Mouse (Mus musculus): ENCODE data around the gene D330020A13Rik.

DNA sequence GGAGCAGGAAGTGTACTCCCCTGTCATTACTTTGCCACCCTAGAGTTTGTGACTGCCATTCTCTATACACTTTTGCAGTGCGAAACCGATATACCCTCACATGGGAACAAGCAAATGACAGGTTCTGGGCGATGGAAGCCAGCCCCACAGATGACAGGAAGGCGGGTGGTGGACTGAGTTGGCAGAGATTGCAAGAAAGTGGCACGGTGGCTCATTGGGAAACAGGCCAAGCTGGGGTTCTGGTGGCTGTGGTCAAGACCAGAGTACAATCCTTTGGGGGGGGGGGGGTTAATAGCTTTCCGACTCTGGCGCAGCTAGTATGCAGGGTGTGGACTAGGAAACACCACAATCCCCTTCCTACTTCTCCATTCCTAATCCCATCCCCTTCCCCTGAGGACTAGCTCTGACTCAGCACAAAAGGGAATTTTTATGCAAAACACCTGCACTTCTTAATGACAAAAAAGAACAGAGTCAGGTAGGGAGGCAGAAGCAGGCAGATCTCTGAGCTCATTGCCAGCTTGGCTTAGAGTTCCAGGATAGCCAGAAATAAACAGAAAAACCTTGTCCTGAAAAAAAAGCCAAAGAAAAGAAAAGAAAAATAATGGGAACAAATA lies 2.7 kb upstream of the D330020A13Rik start:
- TF ChIP-seq EP300 (IDR thresholded peaks at IDR 0.05; ENCODE audit: low read depth) (no peak), CTCF (IDR thresholded peaks at IDR 0.05; ENCODE audit: low read depth) (no peak)
